Mouse (Mus musculus): ENCODE results near the gene Erg28. TPM values are rescaled to one million over a fixed set of nuclear protein-coding genes. Genes with fewer than 3 reads are reported as not detected.

Erg28 gene
- polyA plus RNA-seq, 1 experiment from 2014 or later, result 47.6 TPM

- in situ Hi-C loops (cut with MboI; ENCODE audit: low pct_unique_long_range_greater_than_20kb), result loop anchor here (25.0 kb wide), 1 partner anchor 437 kb away; no protein-coding TSS in a partner anchor
- TF ChIP-seq CTCF (IDR thresholded peaks at IDR 0.05), result no peak
- DNase-seq (ENCODE audit: low read depth, low spot score) (no peak), ATAC-seq (no peak)
- CTCF ChIA-PET, result no interaction called here
- no peaks in the 10 kb centered on the region for H3K27me3 ChIP-seq
- POLR2A ChIA-PET, result no interaction called here
Measured at GRCm38 (mm10) chr12:85825361-85825760, 1.0 kb upstream of the Erg28 start.

- ChIA-PET CTCF (interaction anchor here (1.1 kb wide), 1 partner anchor 83 kb away, joined by 3 read pairs; no protein-coding TSS in a partner anchor), POLR2A (no interaction called here)
- no peak for DNase-seq (ENCODE audit: low read depth, low spot score)
- no peaks in the 10 kb centered on the region for H3K27me3 ChIP-seq
- TF ChIP-seq CTCF (IDR thresholded peaks at IDR 0.05), result no peak
- ATAC-seq, result no peak
- in situ Hi-C loops (cut with MboI; ENCODE audit: low pct_unique_long_range_greater_than_20kb), result no loop called here
Measured at GRCm38 (mm10) chr12:85822051-85822450, 2.3 kb downstream of the Erg28 start.

- CTCF ChIA-PET, result interaction anchor here (1.3 kb wide), 1 partner anchor 11 kb away, joined by 3 read pairs; no protein-coding TSS in a partner anchor
- POLR2A ChIA-PET, result interaction anchor here (1.0 kb wide), 1 partner anchor 10 kb away, joined by 3 read pairs; no protein-coding TSS in a partner anchor
- ATAC-seq (peak; percentile 54), DNase-seq (ENCODE audit: low read depth, low spot score) (peak; percentile 33)
- TF ChIP-seq CTCF (IDR thresholded peaks at IDR 0.05), result no peak
- in situ Hi-C loops (cut with MboI; ENCODE audit: low pct_unique_long_range_greater_than_20kb), result no loop called here
- no peaks in the 10 kb centered on the region for H3K27me3 ChIP-seq
Measured at GRCm38 (mm10) chr12:85813599-85813998, 10.8 kb downstream of the Erg28 start.

GRCm38 (mm10) chr12:85811676-85812075, 12.7 kb downstream of the Erg28 start:
- DNase-seq (ENCODE audit: low read depth, low spot score), result no peak
- ChIA-PET CTCF (no interaction called here), POLR2A (interaction anchor here (0.8 kb wide), 1 partner anchor 9 kb away, joined by 4 read pairs; no protein-coding TSS in a partner anchor)
- TF ChIP-seq CTCF (IDR thresholded peaks at IDR 0.05), result no peak
- H3K27me3 ChIP-seq, result no peaks in the 10 kb centered on the region
- in situ Hi-C loops (cut with MboI; ENCODE audit: low pct_unique_long_range_greater_than_20kb), result no loop called here
- no peak for ATAC-seq

GRCm38 (mm10) chr12:85810959-85811358, 13.4 kb downstream of the Erg28 start:
- no peaks in the 10 kb centered on the region for H3K27me3 ChIP-seq
- CTCF ChIA-PET, result no interaction called here
- TF ChIP-seq CTCF (IDR thresholded peaks at IDR 0.05), result no peak
- POLR2A ChIA-PET, result no interaction called here
- no peak for DNase-seq (ENCODE audit: low read depth, low spot score)
- no peak for ATAC-seq
- in situ Hi-C loops (cut with MboI; ENCODE audit: low pct_unique_long_range_greater_than_20kb), result no loop called here

GRCm38 (mm10) chr12:85809726-85810125, 14.6 kb downstream of the Erg28 start:
- in situ Hi-C loops (cut with MboI; ENCODE audit: low pct_unique_long_range_greater_than_20kb), result no loop called here
- ChIA-PET POLR2A (no interaction called here), CTCF (no interaction called here)
- DNase-seq (ENCODE audit: low read depth, low spot score) (no peak), ATAC-seq (no peak)
- no peaks in the 10 kb centered on the region for H3K27me3 ChIP-seq
- no peak for TF ChIP-seq CTCF (IDR thresholded peaks at IDR 0.05)

GRCm38 (mm10) chr12:85800031-85800430, 24.3 kb downstream of the Erg28 start:
- ChIA-PET POLR2A (no interaction called here), CTCF (no interaction called here)
- ATAC-seq, result no peak
- no peak for TF ChIP-seq CTCF (IDR thresholded peaks at IDR 0.05)
- in situ Hi-C loops (cut with MboI; ENCODE audit: low pct_unique_long_range_greater_than_20kb), result no loop called here
- no peaks in the 10 kb centered on the region for H3K27me3 ChIP-seq
- DNase-seq (ENCODE audit: low read depth, low spot score), result no peak

GRCm38 (mm10) chr12:85795551-85795950, 28.8 kb downstream of the Erg28 start:
- no peaks in the 10 kb centered on the region for H3K27me3 ChIP-seq
- DNase-seq (ENCODE audit: low read depth, low spot score) (no peak), ATAC-seq (no peak)
- ChIA-PET POLR2A (no interaction called here), CTCF (no interaction called here)
- in situ Hi-C loops (cut with MboI; ENCODE audit: low pct_unique_long_range_greater_than_20kb), result no loop called here
- TF ChIP-seq CTCF (IDR thresholded peaks at IDR 0.05), result no peak

- no peaks in the 10 kb centered on the region for H3K27me3 ChIP-seq
- ChIA-PET POLR2A (interaction anchor here (0.7 kb wide), 1 partner anchor 1433 kb away, joined by 3 read pairs; no protein-coding TSS in a partner anchor), CTCF (no interaction called here)
- TF ChIP-seq CTCF (IDR thresholded peaks at IDR 0.05), result no peak
- ATAC-seq (no peak), DNase-seq (ENCODE audit: low read depth, low spot score) (no peak)
- in situ Hi-C loops (cut with MboI; ENCODE audit: low pct_unique_long_range_greater_than_20kb), result no loop called here
Measured at GRCm38 (mm10) chr12:85794094-85794493, 30.3 kb downstream of the Erg28 start.

GRCm38 (mm10) chr12:85792821-85793346, 31.5 kb downstream of the Erg28 start:
- ATAC-seq (no peak), DNase-seq (ENCODE audit: low read depth, low spot score) (no peak)
- no peaks in the 10 kb centered on the region for H3K27me3 ChIP-seq
- ChIA-PET CTCF (no interaction called here), POLR2A (no interaction called here)
- TF ChIP-seq CTCF (IDR thresholded peaks at IDR 0.05), result no peak
- in situ Hi-C loops (cut with MboI; ENCODE audit: low pct_unique_long_range_greater_than_20kb), result no loop called here

- ATAC-seq (no peak), DNase-seq (ENCODE audit: low read depth, low spot score) (no peak)
- H3K27me3 ChIP-seq, result no peaks in the 10 kb centered on the region
- in situ Hi-C loops (cut with MboI; ENCODE audit: low pct_unique_long_range_greater_than_20kb), result no loop called here
- CTCF ChIA-PET, result no interaction called here
- POLR2A ChIA-PET, result no interaction called here
- no peak for TF ChIP-seq CTCF (IDR thresholded peaks at IDR 0.05)
Measured at GRCm38 (mm10) chr12:85792158-85792557, 32.2 kb downstream of the Erg28 start.
